Mouse (Mus musculus) liver, postnatal 0 days (tissue): Measurements from ENCODE around the gene Dct. TPM values are rescaled to one million over a fixed set of nuclear protein-coding genes. Genes with fewer than 3 reads are reported as not detected.

ENCODE experiments used
- ATAC-seq: fragments of 200-750 bp; cut with Nextera tagmentation; 2 replicates; pipeline ENCODE4 v1.8.0; 2017; ENCODE audit warnings: mild to moderate bottlenecking, moderate library complexity
- DNase-seq: peaks from one replicate; pipeline ENCODE4 v3.0.0-alpha.2; 2016
- H3K27ac ChIP-seq: fragments of 300-500 bp; sonication (generic); 2 replicates; pipeline ENCODE4 v1.5.1; 2014; ENCODE audit warnings: antibody characterized with exemption, moderate library complexity, mild to moderate bottlenecking, low read depth
- H3K27me3 ChIP-seq: fragments of 300-500 bp; sonication (generic); 2 replicates; pipeline ENCODE4 v1.6.1; 2014; ENCODE audit warnings: low read length, control low read depth, mixed read lengths; ENCODE audit not compliant: insufficient read depth
- H3K36me3 ChIP-seq: fragments of 300-500 bp; sonication (generic); replicated peaks from 2 replicates; pipeline ENCODE4 v1.6.1; 2014; ENCODE audit warnings: mild to moderate bottlenecking, control low read depth, low read length, moderate library complexity, mixed read lengths; ENCODE audit not compliant: insufficient read depth
- H3K4me1 ChIP-seq: fragments of 300-500 bp; sonication (generic); 2 replicates; pipeline ENCODE4 v1.6.1; 2014; ENCODE audit warnings: antibody characterized with exemption, mild to moderate bottlenecking, control low read depth; ENCODE audit not compliant: insufficient read depth
- H3K4me2 ChIP-seq: fragments of 300-500 bp; sonication (generic); 2 replicates; pipeline ENCODE4 v1.6.1; 2014; ENCODE audit warnings: low read depth, mild to moderate bottlenecking, low read length, moderate library complexity, mixed read lengths
- H3K4me3 ChIP-seq: fragments of 300-500 bp; sonication (generic); 2 replicates; pipeline ENCODE4 v1.5.1; 2014; ENCODE audit warnings: low read depth, low read length
- H3K9ac ChIP-seq: fragments of 300-500 bp; sonication (generic); replicated peaks from 2 replicates; pipeline ENCODE4 v1.6.1; 2014; ENCODE audit warnings: mild to moderate bottlenecking, moderate library complexity
- H3K9me3 ChIP-seq: fragments of 300-500 bp; sonication (generic); 2 replicates; pipeline ENCODE4 v1.6.1; 2016; ENCODE audit warnings: mild to moderate bottlenecking, control low read depth, low read length, mixed read lengths
- CTCF ChIP-seq: sonication (generic); IDR thresholded peaks from 2 replicates; pipeline ENCODE4 v1.5.1; 2016; ENCODE audit warnings: antibody characterized with exemption, low read depth
- EP300 ChIP-seq: IDR thresholded peaks from 2 replicates; pipeline ENCODE4 v1.6.1; 2016; ENCODE audit warnings: antibody characterized with exemption, low read depth, mild to moderate bottlenecking
- WGBS: fragments of 180-500 bp; shearing (Covaris S2); extraction: QIAGEN DNeasy Blood & Tissue Kit; methylation state at CpG from one replicate; pipeline ENCODE4 v1.1.7; 2014; ENCODE audit not compliant: insufficient replicate concordance; 5-methylcytosine and 5-hydroxymethylcytosine counted together
- polyA plus RNA-seq: library from polyadenylated mRNA; unstranded; fragments of >200 nt; fragmentation: Nextera tagmentation; extraction: Ambion mirVana; gene quantifications from 2 replicates; pipeline ENCODE4 v1.2.1, GENCODE M21; 2015

Dct gene
- polyA plus RNA-seq, 1 experiment from 2014 or later: 1.0 TPM

DNA sequence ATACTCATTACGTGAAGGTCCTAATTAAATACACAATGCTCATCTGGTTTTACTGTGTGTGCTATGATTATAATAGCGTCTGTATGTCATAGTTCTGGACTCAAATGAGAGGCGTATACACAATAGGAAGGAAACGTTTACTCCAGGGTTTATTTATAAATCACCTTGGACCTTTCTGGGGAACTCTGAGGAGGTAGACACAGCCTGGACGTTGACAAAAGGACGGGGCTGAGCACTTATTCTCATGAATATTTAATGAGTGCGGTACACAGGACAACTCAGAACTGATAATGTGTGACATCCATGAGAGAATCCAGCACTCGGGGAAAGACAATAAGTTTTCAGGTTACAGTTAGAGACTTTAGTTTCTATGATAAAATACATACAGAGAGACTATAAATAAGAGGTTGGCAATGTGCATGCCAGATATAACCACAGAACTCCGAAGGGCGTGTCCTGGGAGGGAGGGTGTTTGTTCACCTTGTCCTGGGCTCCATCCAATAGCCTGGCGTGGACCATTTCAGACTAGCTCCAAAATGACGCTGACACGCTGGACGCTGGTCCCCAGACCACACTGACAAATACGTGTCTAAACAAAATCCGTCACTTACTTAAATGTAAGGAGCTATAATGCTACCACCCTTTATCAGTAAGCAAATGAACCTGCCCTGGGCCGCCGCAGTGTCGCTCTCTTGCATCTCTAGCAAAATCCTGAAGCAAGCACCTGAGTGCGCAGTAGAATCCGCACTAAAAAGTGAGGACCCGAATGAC is 36.6 kb upstream of the Dct start:
- Histone ChIP-seq H3K4me3 (peak overlapping the region; percentile 58), H3K4me1 (peaks cover 10% of the 10 kb centered on the region), H3K36me3 (no peaks in the 10 kb centered on the region), H3K27ac (peak overlapping the region; percentile 44; the same call in 1 of the 2 replicates), H3K9me3 (no peaks in the 10 kb centered on the region), H3K4me2 (peak overlapping the region; percentile 85), H3K27me3 (no peaks in the 10 kb centered on the region), H3K9ac (peak overlapping the region; percentile 64)
- DNase-seq: no peak
- peak; percentile 68 for ATAC-seq
- TF ChIP-seq EP300 (no peak), CTCF (no peak)
- WGBS: 9% methylated on average over 22 of the region's 22 CpGs

DNA sequence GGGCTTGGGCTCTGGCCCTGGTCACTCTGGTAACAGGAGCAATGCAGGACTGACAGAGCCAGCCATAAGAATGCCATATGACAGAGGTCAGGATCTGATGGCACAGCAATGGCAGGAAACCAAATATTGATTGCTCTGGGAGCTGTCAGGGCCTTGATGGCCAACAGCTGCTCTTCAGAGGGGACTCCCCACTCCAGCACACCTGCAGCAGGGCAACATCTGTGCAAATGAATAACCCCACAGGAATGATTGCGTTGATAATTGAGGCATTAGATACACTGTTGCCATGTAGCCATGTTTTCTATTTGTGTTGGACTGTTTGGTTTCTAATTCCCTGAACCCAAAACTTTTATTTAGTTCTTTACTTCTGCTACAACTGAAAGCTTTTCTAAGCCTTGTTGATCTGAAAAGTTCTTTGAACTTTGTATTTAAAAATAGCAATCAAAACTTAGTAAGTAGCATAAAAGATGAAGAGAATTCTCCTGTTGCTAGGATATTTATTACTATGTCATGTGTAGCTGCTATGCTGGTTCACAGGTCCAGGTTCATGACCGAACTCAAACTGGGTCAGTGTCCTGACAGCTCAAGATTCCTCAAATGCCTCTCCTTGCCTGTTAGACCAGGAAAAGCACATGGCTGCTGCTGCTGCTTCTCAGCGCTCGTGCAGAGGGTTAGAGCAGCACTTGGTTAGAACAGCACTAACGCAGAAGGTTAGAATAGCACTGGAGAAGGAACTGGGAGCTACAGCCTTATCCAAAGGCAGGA is 34.4 kb upstream of the Dct start:
- WGBS: 62% methylated on average over 5 of the region's 5 CpGs
- no peak for DNase-seq

DNA sequence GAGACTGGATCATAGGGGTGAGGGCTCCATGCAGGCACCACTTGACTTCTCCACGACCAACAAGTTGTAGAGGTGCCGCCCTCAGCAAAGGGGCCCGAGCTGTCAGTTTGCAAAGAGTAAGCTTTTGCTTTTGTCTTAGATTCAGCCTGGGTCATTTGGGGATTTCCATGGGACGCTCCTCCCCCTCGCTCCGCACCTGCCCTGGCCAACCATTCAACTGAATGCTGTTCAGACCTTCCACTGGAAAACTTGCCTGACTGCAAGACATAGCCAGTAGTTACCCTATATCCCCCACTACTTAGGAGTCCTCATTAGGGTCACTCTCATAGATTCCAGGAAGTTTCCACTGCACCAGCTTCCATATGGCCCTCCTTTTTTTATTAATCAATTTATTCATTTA is 31.8 kb upstream of the Dct start:
- Histone ChIP-seq H3K9ac (no peak overlapping the region), H3K9me3 (no peaks in the 10 kb centered on the region), H3K4me3 (no peak overlapping the region), H3K36me3 (no peaks in the 10 kb centered on the region), H3K4me2 (no peak overlapping the region), H3K27me3 (no peaks in the 10 kb centered on the region), H3K27ac (no peak overlapping the region), H3K4me1 (peaks cover 6% of the 10 kb centered on the region)
- ATAC-seq (no peak), DNase-seq (no peak)
- WGBS: 85% methylated on average over 6 of the region's 6 CpGs
- TF ChIP-seq CTCF: no peak
- TF ChIP-seq EP300: no peak

More for the DNA sequence above, 34.4 kb upstream of the Dct start:
- Histone ChIP-seq H3K4me1 (peaks cover 10% of the 10 kb centered on the region), H3K4me2 (no peak overlapping the region), H3K27me3 (no peaks in the 10 kb centered on the region), H3K27ac (no peak overlapping the region), H3K9me3 (no peaks in the 10 kb centered on the region), H3K36me3 (no peaks in the 10 kb centered on the region), H3K9ac (no peak overlapping the region), H3K4me3 (no peak overlapping the region)
- no peak for ATAC-seq
- TF ChIP-seq CTCF (no peak), EP300 (no peak)

DNA sequence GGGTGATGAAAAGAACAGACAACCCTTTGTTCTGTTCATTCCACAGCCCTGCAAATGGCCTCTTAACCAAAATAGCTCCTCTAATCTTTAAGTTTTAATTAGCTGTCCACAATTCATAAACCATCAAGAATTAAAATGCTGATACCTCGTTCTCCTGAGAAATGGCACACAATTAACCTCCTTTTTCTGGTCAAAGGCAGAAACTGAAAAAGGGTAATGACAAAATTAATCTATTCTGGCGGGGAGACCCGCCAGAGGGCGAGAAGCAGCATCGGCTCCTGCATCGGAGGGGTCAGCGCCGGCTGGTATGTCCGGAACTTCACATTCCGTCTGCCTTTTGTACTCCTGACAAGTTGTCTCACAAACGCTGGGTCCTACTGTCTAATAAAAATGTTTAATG is 28.6 kb upstream of the Dct start:
- H3K4me2 ChIP-seq: no peak overlapping the region
- H3K36me3 ChIP-seq: no peaks in the 10 kb centered on the region
- no peak overlapping the region for H3K4me3 ChIP-seq
- H3K9me3 ChIP-seq: no peaks in the 10 kb centered on the region
- TF ChIP-seq CTCF: no peak
- no peak for TF ChIP-seq EP300
- H3K9ac ChIP-seq: no peak overlapping the region
- no peaks in the 10 kb centered on the region for H3K4me1 ChIP-seq
- H3K27ac ChIP-seq: no peak overlapping the region
- no peak for ATAC-seq
- WGBS: 77% methylated on average over 11 of the region's 11 CpGs
- no peaks in the 10 kb centered on the region for H3K27me3 ChIP-seq
- DNase-seq: no peak

DNA sequence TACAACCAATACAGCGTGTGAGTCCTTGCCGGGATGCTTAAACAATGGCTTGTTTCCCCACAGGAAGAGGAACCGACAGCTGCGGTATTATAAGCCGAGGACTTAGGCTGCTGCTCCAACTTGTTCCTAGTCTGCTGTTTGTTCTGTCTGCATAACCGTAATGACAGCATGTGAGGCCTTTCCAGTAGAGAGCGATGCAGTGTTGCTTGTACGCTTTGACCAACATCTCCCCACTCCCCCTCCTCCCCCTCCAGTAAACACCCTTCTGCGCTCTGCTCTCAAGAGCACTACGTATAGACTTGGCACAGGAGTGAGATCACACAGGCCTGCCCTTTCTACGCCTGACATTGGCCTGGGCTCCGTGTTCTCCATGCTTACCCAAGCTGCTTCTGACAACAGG is 18.1 kb upstream of the Dct start:
- Histone ChIP-seq H3K9ac (no peak overlapping the region), H3K9me3 (no peaks in the 10 kb centered on the region), H3K4me3 (no peak overlapping the region), H3K36me3 (no peaks in the 10 kb centered on the region), H3K4me1 (no peaks in the 10 kb centered on the region), H3K4me2 (no peak overlapping the region), H3K27me3 (no peaks in the 10 kb centered on the region), H3K27ac (no peak overlapping the region)
- ATAC-seq: 0 out of 2 replicates have a peak, but pooled peaks have one; percentile 23
- DNase-seq: no peak
- 38% methylated on average over 12 of the region's 12 CpGs for WGBS
- no peak for TF ChIP-seq EP300
- no peak for TF ChIP-seq CTCF

DNA sequence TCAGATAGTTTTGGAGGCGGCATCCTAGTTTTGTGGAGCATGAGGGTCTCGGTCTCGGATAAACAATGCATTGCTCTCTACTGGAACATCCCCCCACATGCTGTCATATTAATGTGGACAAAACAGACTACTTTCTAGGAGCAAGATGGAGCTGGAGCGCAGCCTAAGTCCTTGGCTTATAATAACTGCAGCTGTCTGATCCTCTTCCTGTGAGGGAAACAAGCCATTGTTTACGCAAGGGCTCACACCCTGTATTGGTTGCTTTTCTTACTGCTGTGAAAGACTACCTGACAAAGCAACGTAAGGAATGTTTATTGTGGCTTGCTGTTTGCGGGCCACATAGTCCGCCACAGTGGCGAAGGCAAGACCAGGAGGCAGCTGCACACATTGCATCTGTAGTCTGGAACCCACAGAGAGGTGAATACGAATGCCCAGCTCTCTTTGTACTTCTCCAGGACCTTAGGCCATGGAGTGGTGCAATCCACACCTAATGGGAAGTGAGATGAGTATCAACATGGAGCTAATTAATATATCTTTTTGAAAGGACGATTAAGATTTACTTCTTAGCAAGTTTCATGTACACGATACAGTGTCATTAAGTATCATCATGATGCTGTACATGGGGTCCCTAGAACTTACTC is 17.5 kb upstream of the Dct start:
- H3K4me1 ChIP-seq: no peaks in the 10 kb centered on the region
- no peak overlapping the region for H3K4me3 ChIP-seq
- TF ChIP-seq CTCF (no peak), EP300 (no peak)
- H3K9ac ChIP-seq: no peak overlapping the region
- 73% methylated on average over 12 of the region's 12 CpGs for WGBS
- no peak for DNase-seq
- no peak for ATAC-seq
- no peak overlapping the region for H3K27ac ChIP-seq
- H3K9me3 ChIP-seq: no peaks in the 10 kb centered on the region
- no peak overlapping the region for H3K4me2 ChIP-seq
- H3K27me3 ChIP-seq: no peaks in the 10 kb centered on the region
- H3K36me3 ChIP-seq: no peaks in the 10 kb centered on the region
